Mouse (Mus musculus) frontal cortex, adult (tissue): ENCODE measurements around the gene Mgst3.

ENCODE experiments used
- ATAC-seq: cut with Nextera tagmentation; 2 replicates; pipeline ENCODE4 v1.9.2; 2017; ENCODE audit warnings: mild to moderate bottlenecking, moderate library complexity, mixed read lengths; ENCODE audit not compliant: low TSS enrichment

Gene Mgst3

GRCm38 (mm10) chr1:167393683-167394492, at the start of gene Mgst3:
TSS of gene Mgst3 (minus strand) at chr1:167393841.
- peak; percentile 82 for ATAC-seq

- no peak for ATAC-seq
These were observed 44.7 kb upstream of the Mgst3 start for GRCm38 (mm10) chr1:167438231-167438885.

- ATAC-seq: peak; percentile 67
These were observed 43.5 kb upstream of the Mgst3 start for GRCm38 (mm10) chr1:167437091-167437490.

- no peak for ATAC-seq
These were observed 42.7 kb upstream of the Mgst3 start for GRCm38 (mm10) chr1:167436186-167436975.

- no peak for ATAC-seq
These were observed 41.3 kb upstream of the Mgst3 start for GRCm38 (mm10) chr1:167434931-167435330.

GRCm38 (mm10) chr1:167430976-167431676, 37.5 kb upstream of the Mgst3 start:
- ATAC-seq: no peak

GRCm38 (mm10) chr1:167426681-167427080, 33.0 kb upstream of the Mgst3 start:
- ATAC-seq: no peak

GRCm38 (mm10) chr1:167425572-167425971, 31.9 kb upstream of the Mgst3 start:
- ATAC-seq: no peak

- no peak for ATAC-seq
These were observed 29.0 kb upstream of the Mgst3 start for GRCm38 (mm10) chr1:167422501-167423240.

- ATAC-seq: peak; percentile 73
These were observed 21.2 kb upstream of the Mgst3 start for GRCm38 (mm10) chr1:167414846-167415245.

GRCm38 (mm10) chr1:167411991-167412715, 18.5 kb upstream of the Mgst3 start:
- ATAC-seq: no peak

GRCm38 (mm10) chr1:167409601-167410000, 16.0 kb upstream of the Mgst3 start:
- ATAC-seq: no peak

GRCm38 (mm10) chr1:167405237-167405636, 11.6 kb upstream of the Mgst3 start:
- ATAC-seq: no peak

GRCm38 (mm10) chr1:167393281-167393680, 360 bp downstream of the Mgst3 start:
- peak; percentile 14 for ATAC-seq

- peak; percentile 38 for ATAC-seq
These were observed 954 bp downstream of the Mgst3 start for GRCm38 (mm10) chr1:167392687-167393086.

GRCm38 (mm10) chr1:167392031-167392640, 1.5 kb downstream of the Mgst3 start:
- ATAC-seq: peak; percentile 42

- ATAC-seq: no peak
These were observed 2.4 kb downstream of the Mgst3 start for GRCm38 (mm10) chr1:167391241-167391640.

- ATAC-seq: no peak
These were observed 3.3 kb downstream of the Mgst3 start for GRCm38 (mm10) chr1:167390381-167390780.

- ATAC-seq: no peak
These were observed 4.1 kb downstream of the Mgst3 start for GRCm38 (mm10) chr1:167389584-167389983.

- ATAC-seq: peak; percentile 11; the same call in 1 of the 2 replicates
These were observed 5.1 kb downstream of the Mgst3 start for GRCm38 (mm10) chr1:167388571-167388970.
